22 mouse cellular contexts compared by ENCODE assay signal in genomic region chr2:24393251-24393650, GRCm38 (mm10). TPM values are rescaled to one million over a fixed set of nuclear protein-coding genes. Genes with fewer than 3 reads are reported as not detected.
"Had no signal": no experiment of that assay in that cellular context is flagged by ENCODE, and none has a peak within 500 bp of the region (broad histone marks: within the 10 kb centered on the region; RNA-seq: fewer than 3 reads in every experiment).

No protein-coding gene starts in this region.

- H3K4me3 ChIP-seq: midbrain, embryonic 10.5 days; midbrain, embryonic 12.5 days; myocyte; neural tube, embryonic 13.5 days; neural tube, embryonic 15.5 days had no signal

- H3K27me3 ChIP-seq: midbrain, embryonic 12.5 days; neural tube, embryonic 13.5 days; neural tube, embryonic 15.5 days had no signal

- H3K9ac ChIP-seq: lung, embryonic 14.5 days; midbrain, embryonic 12.5 days; neural tube, embryonic 13.5 days; neural tube, embryonic 15.5 days had no signal

- H3K9me3 ChIP-seq: midbrain, embryonic 10.5 days; midbrain, embryonic 12.5 days; neural tube, embryonic 13.5 days; neural tube, embryonic 15.5 days had no signal

- ATAC-seq: midbrain, embryonic 16.5 days had no signal

- H3K4me1 ChIP-seq: midbrain, embryonic 10.5 days; midbrain, embryonic 12.5 days; neural tube, embryonic 13.5 days; neural tube, embryonic 15.5 days had no signal

- DNase-seq: lung, adult 18-20 months; lung, embryonic 14.5 days; lung, postnatal 10 days; lung, postnatal 4 days; midbrain, embryonic 14.5 days; retina, postnatal 1 day; right cerebral cortex, adult 18-20 months; right cerebral cortex, postnatal 25 days; right cerebral cortex, postnatal 4 days; spleen, adult 18-20 months; thymus, adult 2 months; thymus, postnatal 25 days; thymus, postnatal 4 days had no signal

- H3K36me3 ChIP-seq: midbrain, embryonic 10.5 days; midbrain, embryonic 12.5 days; neural tube, embryonic 13.5 days; neural tube, embryonic 15.5 days had no signal

- H3K27ac ChIP-seq: midbrain, embryonic 10.5 days; midbrain, embryonic 12.5 days; neural tube, embryonic 13.5 days; neural tube, embryonic 15.5 days had no signal

- H3K4me2 ChIP-seq: lung, embryonic 14.5 days; midbrain, embryonic 12.5 days; neural tube, embryonic 13.5 days; neural tube, embryonic 15.5 days had no signal

RNA-seq across cellular contexts. Expression of gene Psd4, which starts 25.9 kb away (rescaled TPM):
- polyA plus RNA-seq: myocyte had no signal

RNA-seq across cellular contexts. Expression of gene Il1rn, which starts 56.6 kb away (rescaled TPM):
- total RNA-seq: megakaryocyte-erythroid progenitor cell, adult 5-6 weeks had no signal
- polyA plus RNA-seq: midbrain, embryonic 10.5 days; midbrain, embryonic 12.5 days; midbrain, embryonic 16.5 days; neural tube, embryonic 11.5 days; neural tube, embryonic 15.5 days; testis, adult 2 months had no signal
